Mouse (Mus musculus) colon, adult 2 months (tissue): ENCODE results near the gene Tmem221. TPM values are rescaled to one million over a fixed set of nuclear protein-coding genes. Genes with fewer than 3 reads are reported as not detected.

Source experiments
- polyA plus RNA-seq: library from polyadenylated mRNA; depleted of rRNA; stranded (reverse); fragments of >200 nt; gene quantifications from 2 replicates; pipeline ENCODE4 v1.2.3, GENCODE M21; 2012; rRNA removed

The Tmem221 gene
- polyA plus RNA-seq, result 0.60 and 1.3 TPM in 2 replicates

GRCm38 (mm10) chr8:71558071-71558957, at the start of gene Tmem221:
TSS of gene Tmem221 (minus strand) at chr8:71558871.

GRCm38 (mm10) chr8:71597451-71597850, 38.8 kb upstream of the Tmem221 start, which contains the start of gene Fam129c:
TSS of gene Fam129c (plus strand) at chr8:71597648.

GRCm38 (mm10) chr8:71591471-71592373, 33.1 kb upstream of the Tmem221 start, which contains the start of gene Pgls:
TSS of gene Pgls (plus strand) at chr8:71592176.

GRCm38 (mm10) chr8:71568387-71568937, 9.8 kb upstream of the Tmem221 start, which contains the start of gene Slc27a1:
TSS of gene Slc27a1 (plus strand) at chr8:71568882.

DNA sequence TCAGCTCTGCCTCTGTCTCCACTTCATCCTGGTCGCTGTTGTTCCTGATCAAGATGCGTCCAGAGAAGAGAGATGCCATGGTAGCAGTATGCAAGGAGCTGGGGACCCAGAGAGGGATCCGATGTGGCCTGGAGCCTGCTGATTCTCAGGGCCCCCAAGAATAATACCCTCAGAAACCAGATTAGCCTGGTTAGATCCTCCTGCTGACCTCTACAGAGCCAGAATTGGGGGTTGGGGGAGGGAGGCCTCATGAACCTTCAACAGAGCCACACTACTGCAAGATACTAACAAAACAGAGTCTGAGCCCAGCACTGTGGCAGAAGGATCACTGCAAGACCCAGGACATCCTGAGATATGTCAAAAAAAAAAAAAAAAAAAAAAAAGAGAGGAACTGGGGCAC, 7.8 kb upstream of the Tmem221 start, which contains the start of gene Nxnl1:
Gene Nxnl1, minus strand, starts transcription at position 101 of the 400 bp plus-strand sequence.

DNA sequence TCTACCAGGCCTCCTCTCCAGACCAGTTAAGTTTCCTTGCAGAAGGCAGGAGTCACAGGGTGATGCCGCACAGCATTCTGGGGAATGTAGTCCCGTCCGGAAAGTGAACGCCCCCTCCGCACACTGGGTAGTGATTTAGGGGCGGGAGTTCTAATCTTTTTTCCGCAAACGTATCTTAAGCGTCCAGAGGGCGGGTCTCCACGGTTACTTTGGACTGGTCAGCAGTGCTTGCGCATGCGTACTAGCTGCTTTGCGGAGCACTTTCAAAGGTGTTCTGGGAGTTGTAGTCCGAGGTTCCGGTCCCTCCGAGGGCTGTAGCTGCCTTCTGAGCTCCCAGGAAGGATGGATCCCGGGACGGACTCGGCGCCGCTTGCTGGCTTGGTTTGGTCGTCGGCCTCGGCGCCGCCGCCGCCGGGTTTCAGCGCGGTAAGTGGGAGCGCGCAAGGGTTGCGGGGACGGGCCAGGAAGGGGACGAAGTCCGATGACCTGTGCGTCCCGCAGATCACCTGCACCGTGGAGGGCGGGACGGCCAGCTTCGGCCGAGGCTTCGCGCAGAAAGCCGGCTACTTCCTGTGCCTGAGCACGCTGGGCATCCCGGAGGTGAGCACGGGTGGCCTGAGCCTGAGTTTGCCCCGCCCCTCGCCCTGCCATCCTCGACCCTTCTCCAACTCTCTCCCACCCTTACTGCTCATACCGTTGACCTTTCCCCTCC, 15.9 kb downstream of the Tmem221 start, which contains the start of gene Mvb12a:
Gene Mvb12a, plus strand, starts transcription at position 291 of the 712 bp plus-strand sequence.

GRCm38 (mm10) chr8:71537028-71537867, 21.4 kb downstream of the Tmem221 start, which contains the start of gene Bst2:
TSS of gene Bst2 (minus strand) at chr8:71537456.

GRCm38 (mm10) chr8:71525226-71526050, 33.2 kb downstream of the Tmem221 start, which contains the start of gene Ccdc194:
TSS of gene Ccdc194 (minus strand) at chr8:71525711.

DNA sequence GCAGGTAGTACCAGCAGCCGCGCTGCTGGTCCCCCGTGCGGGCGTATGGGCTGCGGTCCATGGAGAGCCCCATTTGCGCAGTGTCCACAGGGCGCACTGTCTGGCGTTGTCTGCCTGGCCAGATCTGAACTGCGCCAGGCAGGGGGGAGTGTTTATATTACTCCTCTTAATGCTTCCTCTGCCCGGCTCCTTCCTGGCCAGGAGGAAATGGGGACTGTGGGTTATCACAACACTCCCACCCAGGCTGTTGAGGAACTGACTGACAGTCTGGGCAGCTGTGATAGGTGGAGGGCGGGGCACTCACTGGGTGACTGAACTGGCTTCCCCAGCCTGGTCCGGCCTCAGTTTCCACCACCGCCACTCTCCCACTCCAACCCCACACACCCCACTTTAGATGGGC, 47.0 kb downstream of the Tmem221 start, which contains the start of gene Plvap:
Gene Plvap, minus strand, starts transcription at position 109 of the 400 bp plus-strand sequence.

Other genes starting within 250 kb of the Tmem221 start
- 119 and 126 TPM in 2 replicates for gene Use1, start 192.0 kb downstream of the Tmem221 start, polyA plus RNA-seq
- gene Ocel1, start 187.6 kb downstream of the Tmem221 start, polyA plus RNA-seq, result 27.3 and 51.2 TPM in 2 replicates
- gene Nr2f6, start 176.9 kb downstream of the Tmem221 start, polyA plus RNA-seq, result 411 and 497 TPM in 2 replicates
- gene Ushbp1, start 163.1 kb downstream of the Tmem221 start, polyA plus RNA-seq, result 9.9 and 11.4 TPM in 2 replicates
- gene Babam1, start 162.0 kb downstream of the Tmem221 start, polyA plus RNA-seq, result 137 and 140 TPM in 2 replicates
- 20.1 and 26.5 TPM in 2 replicates for gene Ankle1, start 152.9 kb downstream of the Tmem221 start, polyA plus RNA-seq
- 48.1 and 60.2 TPM in 2 replicates for gene Abhd8, start 95.2 kb downstream of the Tmem221 start, polyA plus RNA-seq
- gene Mrpl34, start 93.9 kb downstream of the Tmem221 start, polyA plus RNA-seq, result 177 and 193 TPM in 2 replicates
- gene Dda1, start 89.7 kb downstream of the Tmem221 start, polyA plus RNA-seq, result 91.4 and 116 TPM in 2 replicates
- gene Ano8, start 72.9 kb downstream of the Tmem221 start, polyA plus RNA-seq, result 26.9 and 33.6 TPM in 2 replicates
- 41.9 and 45.0 TPM in 2 replicates for gene Gtpbp3, start 70.8 kb downstream of the Tmem221 start, polyA plus RNA-seq
- gene Plvap, start 47.1 kb downstream of the Tmem221 start, polyA plus RNA-seq, result 241 and 256 TPM in 2 replicates
- not detected in 2 replicates for gene Ccdc194, start 33.2 kb downstream of the Tmem221 start, polyA plus RNA-seq
- gene Bst2, start 21.4 kb downstream of the Tmem221 start, polyA plus RNA-seq, result 152 and 173 TPM in 2 replicates
- gene Mvb12a, start 15.9 kb downstream of the Tmem221 start, polyA plus RNA-seq, result 211 and 221 TPM in 2 replicates
- not detected in 2 replicates for gene Nxnl1, start 7.7 kb upstream of the Tmem221 start, polyA plus RNA-seq
- gene Slc27a1, start 10.0 kb upstream of the Tmem221 start, polyA plus RNA-seq, result 99.3 and 110 TPM in 2 replicates
- gene Pgls, start 33.3 kb upstream of the Tmem221 start, polyA plus RNA-seq, result 232 and 268 TPM in 2 replicates
- gene Fam129c, start 38.8 kb upstream of the Tmem221 start, polyA plus RNA-seq, result 6.0 and 7.6 TPM in 2 replicates
- 120 and 129 TPM in 2 replicates for gene Colgalt1, start 52.1 kb upstream of the Tmem221 start, polyA plus RNA-seq
- 2.2 and 3.2 TPM in 2 replicates for gene Unc13a, start 112.9 kb upstream of the Tmem221 start, polyA plus RNA-seq
- gene Jak3, start 117.4 kb upstream of the Tmem221 start, polyA plus RNA-seq, result 18.7 and 23.3 TPM in 2 replicates
- 11.6 and 16.8 TPM in 2 replicates for gene Insl3, start 130.3 kb upstream of the Tmem221 start, polyA plus RNA-seq
- gene B3gnt3, start 142.9 kb upstream of the Tmem221 start, polyA plus RNA-seq, result 298 and 338 TPM in 2 replicates
- 32.7 and 32.9 TPM in 2 replicates for gene Fcho1, start 166.8 kb upstream of the Tmem221 start, polyA plus RNA-seq